Mouse (Mus musculus) urinary bladder, adult 2 months (tissue): ENCODE data around the gene Whrn. TPM values are rescaled to one million over a fixed set of nuclear protein-coding genes. Genes with fewer than 3 reads are reported as not detected.
A peak's percentile ranks its signal among the peaks of the same experiment; 100 is the strongest.

ENCODE experiments used
- DNase-seq: peaks from one replicate; pipeline ENCODE4 v3.0.0; 2022; ENCODE audit warnings: low spot score
- polyA plus RNA-seq: library from polyadenylated mRNA; depleted of rRNA; stranded (reverse); fragments of >200 nt; gene quantifications from 2 replicates; pipeline ENCODE4 v1.2.3, GENCODE M21; 2012; rRNA removed

Gene Whrn
- polyA plus RNA-seq, 1 experiment: 4.7 TPM

DNA sequence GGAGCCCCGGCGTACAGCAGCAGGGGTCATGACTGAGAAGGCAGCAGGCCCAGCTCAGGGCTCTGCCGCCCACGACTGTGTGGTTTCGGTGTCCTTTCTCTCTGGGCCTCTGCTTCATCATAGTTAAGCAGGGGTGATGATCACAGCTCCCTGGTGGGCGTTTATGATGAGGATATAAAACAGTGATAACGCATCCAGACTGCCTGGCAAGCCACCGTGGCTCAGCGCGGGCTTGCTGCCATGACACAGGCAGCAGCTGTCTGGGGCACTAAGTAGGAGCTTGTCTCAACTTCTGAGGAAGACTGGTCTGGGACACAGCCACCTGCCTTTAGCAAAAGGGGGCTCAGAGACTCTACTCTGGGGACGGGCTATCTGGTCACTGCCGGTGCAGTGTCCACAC, 112.3 kb downstream of the Whrn start:
- no peak for DNase-seq

DNA sequence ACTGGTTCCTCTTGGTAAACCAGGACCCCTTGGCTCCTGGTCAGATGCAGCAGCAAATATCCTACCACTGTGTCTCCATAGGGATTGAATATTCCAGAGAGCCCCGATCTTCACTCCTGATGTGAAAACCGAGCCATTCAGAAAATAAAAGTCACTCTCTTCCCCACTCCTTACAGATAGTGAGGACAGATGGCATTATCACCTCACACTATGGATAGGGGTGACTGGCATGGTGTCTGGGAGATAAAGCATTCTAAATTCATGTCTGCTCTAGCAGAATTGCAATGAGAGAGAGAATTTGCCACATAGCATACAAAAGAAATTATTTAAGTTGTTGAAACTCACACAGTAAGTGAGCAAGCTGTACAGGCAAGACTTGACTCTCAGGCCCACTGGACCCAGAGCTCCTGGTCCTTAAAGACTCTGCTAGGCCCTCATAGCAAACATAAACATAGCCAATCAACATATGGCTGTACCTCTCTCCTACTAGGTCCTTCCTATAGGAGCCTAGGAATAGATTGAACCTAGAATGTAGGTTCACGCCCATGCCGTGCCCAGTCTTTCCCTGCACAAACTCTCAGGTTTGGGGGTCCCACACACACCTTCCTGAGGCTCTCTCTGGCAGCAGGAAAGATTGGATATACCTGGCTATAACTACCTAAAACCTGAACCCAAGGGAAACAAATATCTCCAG, 113.0 kb downstream of the Whrn start:
- DNase-seq: no peak

DNA sequence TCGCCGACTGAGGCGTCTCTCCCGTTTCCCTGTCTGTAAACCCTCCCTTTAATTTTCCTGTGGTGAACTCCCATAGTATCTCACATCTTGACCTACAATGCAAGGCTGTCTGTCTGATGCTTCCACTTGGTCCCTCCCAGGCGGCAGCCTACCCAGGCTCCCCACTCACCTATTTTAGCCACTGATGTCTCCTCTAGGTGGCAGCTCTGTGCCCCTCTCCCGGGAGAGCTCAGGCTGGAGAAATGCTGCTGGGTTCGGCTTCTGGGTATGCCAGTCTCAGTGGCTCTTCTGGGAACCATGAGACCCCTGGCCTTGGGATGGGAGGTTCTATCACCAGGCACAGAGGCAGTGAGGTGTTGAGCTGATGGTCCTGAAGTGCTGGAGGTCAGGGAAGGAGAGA, 118.3 kb downstream of the Whrn start:
- no peak for DNase-seq

DNA sequence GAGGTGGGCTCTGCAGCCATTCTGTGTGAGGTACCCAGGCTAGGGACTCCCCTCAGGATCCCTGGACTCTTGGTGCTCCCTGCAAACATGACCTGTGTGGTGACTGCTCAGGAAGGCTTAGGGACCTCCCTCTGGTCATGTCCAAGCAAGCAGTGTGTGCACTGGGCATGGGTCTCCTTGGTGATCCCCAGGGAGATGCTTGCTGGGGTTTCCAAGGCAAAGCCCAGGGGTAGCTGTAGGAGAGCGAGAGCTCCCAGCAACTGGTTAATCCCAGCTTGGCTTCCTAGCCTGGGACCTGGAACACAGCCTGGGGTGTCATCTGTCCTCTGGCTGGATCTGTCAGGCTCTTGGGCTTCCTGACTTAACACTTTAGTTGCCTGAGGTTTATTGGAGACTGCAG, 120.4 kb downstream of the Whrn start:
- DNase-seq: no peak

DNA sequence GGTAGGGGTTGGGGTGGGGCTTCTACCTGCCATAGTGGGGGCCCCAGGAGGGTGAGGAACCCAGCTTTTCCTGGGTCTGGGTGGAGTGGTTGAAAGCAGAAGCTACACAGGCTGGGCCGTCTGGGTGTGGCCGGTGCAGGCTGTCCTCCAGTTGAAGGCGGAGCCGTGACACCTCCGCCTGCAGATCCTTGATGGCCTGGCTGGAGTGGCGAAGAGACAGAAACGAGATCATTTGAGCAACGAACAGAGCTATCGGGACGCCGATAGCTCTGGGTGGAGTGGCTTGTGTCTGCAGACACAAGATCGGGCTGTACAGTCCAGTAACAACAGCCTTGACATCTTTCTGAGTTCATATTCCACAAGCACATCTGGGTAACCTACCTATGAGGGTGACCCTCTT, 121.5 kb downstream of the Whrn start:
- DNase-seq: no peak

DNA sequence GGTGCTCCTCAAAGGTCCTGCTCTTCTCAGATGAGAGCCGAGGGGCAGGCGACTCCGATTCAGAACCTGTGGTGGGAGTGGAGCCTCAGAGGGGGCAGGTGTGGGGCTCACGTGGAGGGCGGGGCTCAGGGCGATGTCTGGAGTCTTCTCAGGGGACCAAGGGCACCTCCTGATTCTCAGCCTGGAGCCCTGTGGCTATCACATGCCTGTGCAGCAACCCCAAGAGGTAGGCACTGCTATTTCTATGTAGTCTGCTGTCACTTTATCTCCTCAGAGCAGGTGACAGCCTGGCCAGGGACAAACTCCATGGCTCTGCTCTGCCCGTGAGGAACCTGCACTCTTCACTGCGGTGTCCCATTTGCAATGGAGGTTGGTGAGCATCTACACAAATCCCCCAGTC, 122.4 kb downstream of the Whrn start:
- no peak for DNase-seq

DNA sequence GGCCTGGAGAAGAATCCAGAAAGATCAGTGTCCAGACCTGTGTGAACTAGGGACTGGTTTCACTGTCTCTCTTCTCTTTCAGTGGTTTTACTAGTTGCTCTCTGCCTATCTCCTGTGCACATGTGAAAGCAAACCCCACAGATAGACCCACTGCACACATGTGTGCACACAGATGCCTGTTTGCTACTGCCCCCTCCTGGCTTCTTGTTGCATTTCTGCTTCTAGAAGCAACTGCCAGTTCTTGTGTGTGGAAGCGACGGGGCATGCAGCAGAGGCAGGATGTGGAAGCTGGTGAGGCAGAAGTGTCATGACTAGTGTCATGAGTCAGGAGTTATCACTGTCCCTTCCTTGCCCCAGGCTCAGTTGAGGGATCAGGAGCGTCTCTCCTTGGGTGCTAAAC, 123.9 kb downstream of the Whrn start:
- no peak for DNase-seq

DNA sequence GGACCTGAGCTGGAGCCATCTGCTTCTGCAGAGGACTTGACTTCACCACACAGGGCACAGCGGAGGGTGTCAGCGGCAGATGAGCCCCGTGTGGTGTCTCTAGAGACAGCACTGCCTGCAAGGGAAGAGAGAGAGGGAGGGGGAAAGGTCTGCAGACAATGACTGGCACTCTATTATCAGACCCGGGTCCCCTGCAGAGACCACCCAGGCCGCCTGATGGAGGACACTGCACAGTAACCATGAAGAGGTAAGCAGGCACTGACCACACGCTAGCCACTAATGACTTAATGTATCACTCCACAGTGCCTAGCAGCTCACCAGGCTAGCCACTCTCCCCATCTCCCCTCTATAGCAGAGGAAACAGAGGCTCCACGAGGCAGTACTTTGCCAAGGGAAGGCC, 124.9 kb downstream of the Whrn start:
- no peak for DNase-seq

DNA sequence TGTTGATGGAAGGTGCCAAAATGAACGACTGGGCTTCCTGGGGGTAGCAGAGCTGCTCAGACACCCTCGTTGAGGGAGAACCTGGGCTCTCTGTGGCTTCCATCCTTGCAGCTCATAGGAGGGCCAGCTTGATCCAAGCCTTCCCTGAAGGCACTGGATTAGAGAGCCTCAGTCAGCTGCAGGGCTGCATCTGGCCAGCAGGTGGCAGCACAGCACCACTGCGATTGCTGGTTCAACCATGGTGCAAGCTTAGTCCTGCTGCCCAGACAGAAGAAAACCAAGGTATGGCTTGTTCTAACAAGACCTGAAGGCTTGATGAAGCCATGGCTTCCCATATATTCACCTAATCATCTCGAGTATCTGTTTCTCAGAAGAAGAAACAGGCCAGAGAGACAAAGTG, 127.2 kb downstream of the Whrn start:
- DNase-seq: peak; percentile 70

Other genes starting within 250 kb of the Whrn start
- 7.2 and 12.5 TPM in 2 replicates for gene Orm1, start 151.4 kb downstream of the Whrn start, polyA plus RNA-seq
- gene Orm3, start 139.8 kb downstream of the Whrn start, polyA plus RNA-seq: 0.32 and 0.39 TPM in 2 replicates
- gene Orm2, start 133.5 kb downstream of the Whrn start, polyA plus RNA-seq: 0.16 and 0.36 TPM in 2 replicates
- gene Akna, start 92.6 kb downstream of the Whrn start, polyA plus RNA-seq: 1.8 and 3.5 TPM in 2 replicates
- 115 and 120 TPM in 2 replicates for gene Atp6v1g1, start 48.8 kb upstream of the Whrn start, polyA plus RNA-seq
- 9.2 and 9.9 TPM in 2 replicates for gene Tmem268, start 62.8 kb upstream of the Whrn start, polyA plus RNA-seq
- gene Gm11213, start 109.3 kb upstream of the Whrn start, polyA plus RNA-seq: not detected in 2 replicates
- not detected in 2 replicates for gene Tex48, start 126.4 kb upstream of the Whrn start, polyA plus RNA-seq
- not detected in 2 replicates for gene Gm11214, start 167.4 kb upstream of the Whrn start, polyA plus RNA-seq
- gene Tnfsf15, start 249.1 kb upstream of the Whrn start, polyA plus RNA-seq: 0.38 and 0.62 TPM in 2 replicates